Mouse (Mus musculus): ENCODE measurements around the gene Krtap19-2.

The Krtap19-2 gene

GRCm38 (mm10) chr16:88874169-88874568, at the start of gene Krtap19-2:
TSS of gene Krtap19-2 (minus strand) at chr16:88874269.
- in situ Hi-C loops (cut with MboI): no loop called here

- in situ Hi-C loops (cut with MboI): no loop called here
These were observed 22.3 kb upstream of the Krtap19-2 start, which contains the start of gene Krtap19-5 for GRCm38 (mm10) chr16:88896357-88896756. TSS of gene Krtap19-5 (minus strand) at chr16:88896457.

- in situ Hi-C loops (cut with MboI): no loop called here
These were observed 12.8 kb upstream of the Krtap19-2 start for GRCm38 (mm10) chr16:88886870-88887269.

- in situ Hi-C loops (cut with MboI): no loop called here
These were observed 10.9 kb upstream of the Krtap19-2 start, which contains the start of gene Krtap19-4 for GRCm38 (mm10) chr16:88884989-88885388. TSS of gene Krtap19-4 (minus strand) at chr16:88885089.

- in situ Hi-C loops (cut with MboI): no loop called here
These were observed 3.9 kb upstream of the Krtap19-2 start, which contains the start of gene Krtap19-3 for GRCm38 (mm10) chr16:88877938-88878337. TSS of gene Krtap19-3 (minus strand) at chr16:88878038.

GRCm38 (mm10) chr16:88869311-88869710, 4.8 kb downstream of the Krtap19-2 start, which contains the start of gene Krtap19-1:
TSS of gene Krtap19-1 (minus strand) at chr16:88869411.
- in situ Hi-C loops (cut with MboI): no loop called here

GRCm38 (mm10) chr16:88864887-88865407, 9.1 kb downstream of the Krtap19-2 start:
- in situ Hi-C loops (cut with MboI): no loop called here

- in situ Hi-C loops (cut with MboI): no loop called here
These were observed 22.6 kb downstream of the Krtap19-2 start for GRCm38 (mm10) chr16:88851450-88851849.

- in situ Hi-C loops (cut with MboI): no loop called here
These were observed 25.5 kb downstream of the Krtap19-2 start for GRCm38 (mm10) chr16:88848558-88848957.

GRCm38 (mm10) chr16:88847363-88847762, 26.7 kb downstream of the Krtap19-2 start:
- in situ Hi-C loops (cut with MboI): no loop called here

GRCm38 (mm10) chr16:88826978-88827377, 47.1 kb downstream of the Krtap19-2 start:
- in situ Hi-C loops (cut with MboI): no loop called here

- in situ Hi-C loops (cut with MboI): no loop called here
These were observed 47.9 kb downstream of the Krtap19-2 start, which contains the start of gene Krtap14 for GRCm38 (mm10) chr16:88826095-88826652. TSS of gene Krtap14 (minus strand) at chr16:88826145.

GRCm38 (mm10) chr16:88823736-88824135, 50.3 kb downstream of the Krtap19-2 start:
- in situ Hi-C loops (cut with MboI): no loop called here
